Mouse (Mus musculus) hindbrain, embryonic 16.5 days (tissue): ENCODE results near the gene Ube2b. TPM values are rescaled to one million over a fixed set of nuclear protein-coding genes. Genes with fewer than 3 reads are reported as not detected.

Source experiments
- polyA plus RNA-seq: library from polyadenylated mRNA; unstranded; fragments of >200 nt; fragmentation: Nextera tagmentation; extraction: Ambion mirVana; gene quantifications from 2 replicates; pipeline ENCODE4 v1.2.1, GENCODE M21; 2015

Gene Ube2b
- polyA plus RNA-seq, 1 experiment from 2014 or later = 224 TPM

Other genes starting within 250 kb of the Ube2b start
- 12.0 and 15.0 TPM in 2 replicates for gene Sec24a, start 237.1 kb downstream of the Ube2b start, polyA plus RNA-seq
- 207 and 222 TPM in 2 replicates for gene Sar1b, start 237.1 kb downstream of the Ube2b start, polyA plus RNA-seq
- gene Jade2, start 143.1 kb downstream of the Ube2b start, polyA plus RNA-seq = 1.1 TPM in 2 replicates
- gene Cdkn2aipnl, start 33.1 kb downstream of the Ube2b start, polyA plus RNA-seq = 121 and 122 TPM in 2 replicates
- gene Cdkl3, start 3.5 kb upstream of the Ube2b start, polyA plus RNA-seq = 29.4 and 30.3 TPM in 2 replicates
- gene Ppp2ca, start 97.9 kb upstream of the Ube2b start, polyA plus RNA-seq = 124 and 125 TPM in 2 replicates
- gene Olfr1373, start 144.8 kb upstream of the Ube2b start, polyA plus RNA-seq = not detected in 2 replicates
- not detected in 2 replicates for gene Olfr1371, start 213.2 kb upstream of the Ube2b start, polyA plus RNA-seq
- 1,003 and 1,005 TPM in 2 replicates for gene Skp1a, start 231.2 kb upstream of the Ube2b start, polyA plus RNA-seq